ENCODE assay signal across 27 mouse cellular contexts in genomic region chr2:11571004-11571535, GRCm38 (mm10). TPM values are rescaled to one million over a fixed set of nuclear protein-coding genes. Genes with fewer than 3 reads are reported as not detected.
DNase-seq lines count a peak whose midpoint lies in the region; ATAC-seq and TF ChIP-seq lines count a peak whose summit lies in the region.
"Had no signal": no experiment of that assay in that cellular context is flagged by ENCODE, and none has a peak within 500 bp of the region (broad histone marks: within the 10 kb centered on the region; RNA-seq: fewer than 3 reads in every experiment).

No protein-coding gene starts in this region.

- H3K4me1 ChIP-seq in heart, embryonic 10.5 days: no peaks in the 10 kb centered on the region
- peaks cover 3 to 8% of the 10 kb centered on the region in 2 experiments; a peak in 3 of 4 replicates for H3K4me1 ChIP-seq in ES-E14 (ENCODE audit: control insufficient read depth in 2 of 2, insufficient read depth in 2 of 2, low read length in 2 of 2, poor library complexity in 1 of 2)
- H3K4me1 ChIP-seq: limb, embryonic 13.5 days; liver, embryonic 15.5 days; neural tube, embryonic 12.5 days had no signal

- no peaks in the 10 kb centered on the region for H3K9me3 ChIP-seq in heart, embryonic 10.5 days
- no peaks in the 10 kb centered on the region for H3K9me3 ChIP-seq in ES-E14 (ENCODE audit: control insufficient read depth, insufficient read depth, low read depth, low read length)
- H3K9me3 ChIP-seq: limb, embryonic 13.5 days; liver, embryonic 15.5 days; neural tube, embryonic 12.5 days had no signal

- WGBS in heart, embryonic 10.5 days: 39% methylated on average over 6 of the region's 6 CpGs

- in situ Hi-C loops in ES-E14 (cut with MboI; ENCODE audit: low sequenced_read_pairs in 2 of 2, unreplicated experiment in 2 of 2): no loop called here

- H3K36me3 ChIP-seq in heart, embryonic 10.5 days: no peaks in the 10 kb centered on the region
- H3K36me3 ChIP-seq in ES-E14 (ENCODE audit: control insufficient read depth, insufficient read depth, low read length, poor library complexity, severe bottlenecking): no peaks in the 10 kb centered on the region
- H3K36me3 ChIP-seq: limb, embryonic 13.5 days; liver, embryonic 15.5 days; neural tube, embryonic 12.5 days had no signal

- no peak overlapping the region for H3K27ac ChIP-seq in heart, embryonic 10.5 days
- H3K27ac ChIP-seq in ES-E14 (ENCODE audit: insufficient read depth, low read depth, low read length, poor library complexity, severe bottlenecking): no peak overlapping the region; the same call in 1 of the 2 replicates
- H3K27ac ChIP-seq: hindbrain, postnatal 0 days; limb, embryonic 13.5 days; liver, embryonic 15.5 days; neural tube, embryonic 12.5 days had no signal

- peak; percentile 18 for DNase-seq in heart, postnatal 4 days
- no peak for DNase-seq in heart, embryonic 10.5 days (ENCODE audit: low spot score)
- DNase-seq in ES-E14 (ENCODE audit: low read depth, low spot score): peak; percentile 49
- DNase-seq in adrenal gland, adult 2 months: peak; percentile 76
- DNase-seq in right cerebral cortex, postnatal 25 days: no peak
- no peak for DNase-seq in urinary bladder, postnatal 10 days (ENCODE audit: low spot score)
- DNase-seq: kidney, adult 11 months; kidney, postnatal 25 days; lung, postnatal 10 days had no signal

- H3K27me3 ChIP-seq in heart, embryonic 10.5 days (ENCODE audit: insufficient read depth, poor library complexity, severe bottlenecking): no peaks in the 10 kb centered on the region
- H3K27me3 ChIP-seq: limb, embryonic 13.5 days; liver, embryonic 15.5 days; neural tube, embryonic 12.5 days had no signal

- no peak overlapping the region for H3K9ac ChIP-seq in ES-E14 (ENCODE audit: insufficient read depth, low read depth, low read length, poor library complexity, severe bottlenecking)
- H3K9ac ChIP-seq: limb, embryonic 13.5 days; liver, embryonic 15.5 days; neural tube, embryonic 12.5 days had no signal

- no peak overlapping the region for H3K4me3 ChIP-seq in heart, embryonic 10.5 days
- H3K4me3 ChIP-seq in ES-E14 (ENCODE audit: insufficient read depth in 1 of 2, low read depth in 1 of 2, low read length in 2 of 2, poor library complexity in 1 of 2, severe bottlenecking in 1 of 2): no peak overlapping the region
- H3K4me3 ChIP-seq: erythroblast, embryonic 14.5 days; limb, embryonic 13.5 days; liver, embryonic 15.5 days; neural tube, embryonic 12.5 days had no signal

- peak; percentile 23; the same call in 1 of the 2 replicates for ATAC-seq in megakaryocyte, adult 5-6 weeks (ENCODE audit: poor library complexity, severe bottlenecking)
- ATAC-seq: forebrain, embryonic 14.5 days; hindbrain, postnatal 0 days had no signal

TF ChIP-seq in ES-E14, 5 proteins besides CTCF, POLR2A, EP300 and RAD21:
- TF ChIP-seq MAFK (IDR thresholded peaks at IDR 0.05; ENCODE audit: insufficient read depth, low read depth, low read length) (no peak), HCFC1 (IDR thresholded peaks at IDR 0.05; ENCODE audit: borderline replicate concordance, insufficient read depth, low read length) (no peak), ZNF384 (IDR thresholded peaks at IDR 0.05; ENCODE audit: low read depth, low read length) (no peak), CHD2 (IDR thresholded peaks at IDR 0.05; ENCODE audit: low read depth, low read length) (no peak), ZC3H11A (IDR thresholded peaks at IDR 0.05; ENCODE audit: borderline replicate concordance, low read depth, low read length) (no peak)

RNA-seq across cellular contexts. Expression of gene Pfkfb3, which starts 17.2 kb away (rescaled TPM):
- 10 to 100 TPM; 11.8 to 12.7 TPM for total RNA-seq in heart, postnatal 4 days (2021)
- polyA plus RNA-seq in heart, embryonic 10.5 days (2016; fragmentation: Nextera tagmentation; extraction: Ambion mirVana): 12.7 and 20.5 TPM in 2 replicates
- 18.9 and 19.6 TPM in 2 replicates for total RNA-seq in ES-E14 (2012; rRNA removed)
- 100 to 1,000 TPM; 163 to 230 TPM for total RNA-seq in adrenal gland, adult 2 months (2021)
- 26.0 and 50.3 TPM in 2 replicates for polyA plus RNA-seq in adrenal gland, adult 2 months (2012; rRNA removed)
- 24.5 and 31.3 TPM in 2 replicates for total RNA-seq in megakaryocyte, adult 5-6 weeks (2015)
- total RNA-seq in megakaryocyte, adult 5-6 weeks (2017): 22.1 and 23.0 TPM in 2 replicates

RNA-seq across cellular contexts. Expression of gene Rbm17, which starts 32.9 kb away (rescaled TPM):
- 10 to 100 TPM; 83.4 to 93.1 TPM for total RNA-seq in heart, postnatal 4 days (2021)
- 107 and 146 TPM in 2 replicates for polyA plus RNA-seq in heart, embryonic 10.5 days (2016; fragmentation: Nextera tagmentation; extraction: Ambion mirVana)
- 137 and 175 TPM in 2 replicates for total RNA-seq in ES-E14 (2012; rRNA removed)
- 100 to 1,000 TPM in 1 of 2 experiments, 10 to 100 TPM in 1; 98.1 to 104 TPM for total RNA-seq in adrenal gland, adult 2 months (2021)
- polyA plus RNA-seq in adrenal gland, adult 2 months (2012; rRNA removed): 12.8 and 21.1 TPM in 2 replicates
- 105 and 115 TPM in 2 replicates for total RNA-seq in megakaryocyte, adult 5-6 weeks (2015)
- 122 and 124 TPM in 2 replicates for total RNA-seq in megakaryocyte, adult 5-6 weeks (2017)

RNA-seq across cellular contexts. Expression of gene Gm17490, which starts 55.0 kb away (rescaled TPM):
- total RNA-seq in heart, postnatal 4 days (2021): not detected
- polyA plus RNA-seq in heart, embryonic 10.5 days (2016; fragmentation: Nextera tagmentation; extraction: Ambion mirVana): not detected in 2 replicates
- total RNA-seq in ES-E14 (2012; rRNA removed): not detected in 2 replicates
- total RNA-seq in adrenal gland, adult 2 months (2021): not detected
- not detected in 2 replicates for polyA plus RNA-seq in adrenal gland, adult 2 months (2012; rRNA removed)
- not detected in 2 replicates for total RNA-seq in megakaryocyte, adult 5-6 weeks (2015)
- not detected in 2 replicates for total RNA-seq in megakaryocyte, adult 5-6 weeks (2017)
- total RNA-seq: common myeloid progenitor, adult 5-6 weeks; gastrocnemius, postnatal 4 days; hematopoietic stem cell, adult 5-6 weeks; hindbrain, postnatal 0 days; layer of hippocampus, postnatal 14 days; left cerebral cortex, postnatal 10 days; MEL; monocyte, adult 5-6 weeks had no signal
- polyA plus RNA-seq: C2C12; cerebellum, adult 2 months; embryonic facial prominence, embryonic 11.5 days; erythroblast, embryonic 14.5 days; forebrain, embryonic 14.5 days; hindbrain, postnatal 0 days; limb, embryonic 13.5 days; liver, embryonic 15.5 days; neural tube, embryonic 12.5 days; testis, adult 2 months had no signal

Comparison
In these comparisons a context has a peak if more than half of its experiments do, and no peak if none do; other contexts are left out.
1. DNase-seq: peak in heart, postnatal 4 days (single experiment), ES-E14 (single experiment) and adrenal gland, adult 2 months (single experiment); none in heart, embryonic 10.5 days (single experiment), right cerebral cortex, postnatal 25 days (single experiment) and urinary bladder, postnatal 10 days (single experiment).